Mouse (Mus musculus) embryonic fibroblast, embryonic 13.5 days (primary cell): ENCODE results near the gene Rnf8.

ENCODE experiments used
- CTCF ChIP-seq: IDR thresholded peaks from 2 replicates; pipeline ENCODE4 v1.5.1; 2011; ENCODE audit warnings: mild to moderate bottlenecking, control low read depth, low read length, moderate library complexity, borderline replicate concordance; ENCODE audit not compliant: insufficient read depth
- POLR2A ChIP-seq: IDR thresholded peaks from 2 replicates; pipeline ENCODE4 v1.6.1; 2011; ENCODE audit warnings: low read depth, mild to moderate bottlenecking, control low read depth, low read length, moderate library complexity

DNA sequence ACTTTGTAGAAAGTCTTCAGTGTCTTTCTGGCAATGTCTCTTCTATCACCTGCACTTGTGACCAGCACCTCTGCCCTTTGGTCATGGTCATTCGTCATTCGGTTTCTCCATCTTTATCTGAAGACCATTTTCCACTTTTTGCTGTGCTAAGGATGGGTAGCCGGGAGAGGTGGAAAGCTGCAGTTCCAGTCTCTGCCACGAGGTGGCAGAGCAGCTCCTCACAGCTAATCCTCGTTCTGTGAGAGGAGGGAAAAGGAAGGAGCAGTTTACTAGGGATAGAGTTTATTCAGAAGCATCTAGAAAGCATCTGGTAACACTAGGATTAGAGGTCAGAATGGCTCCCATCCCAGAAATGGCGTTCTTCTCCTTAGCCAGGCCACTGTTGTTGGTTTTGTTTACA, 11.3 kb upstream of the Rnf8 start:
- TF ChIP-seq POLR2A: no peak
- TF ChIP-seq CTCF: peak; percentile 69
